Mouse (Mus musculus): ENCODE measurements around the gene Prss22.

Prss22 gene

DNA sequence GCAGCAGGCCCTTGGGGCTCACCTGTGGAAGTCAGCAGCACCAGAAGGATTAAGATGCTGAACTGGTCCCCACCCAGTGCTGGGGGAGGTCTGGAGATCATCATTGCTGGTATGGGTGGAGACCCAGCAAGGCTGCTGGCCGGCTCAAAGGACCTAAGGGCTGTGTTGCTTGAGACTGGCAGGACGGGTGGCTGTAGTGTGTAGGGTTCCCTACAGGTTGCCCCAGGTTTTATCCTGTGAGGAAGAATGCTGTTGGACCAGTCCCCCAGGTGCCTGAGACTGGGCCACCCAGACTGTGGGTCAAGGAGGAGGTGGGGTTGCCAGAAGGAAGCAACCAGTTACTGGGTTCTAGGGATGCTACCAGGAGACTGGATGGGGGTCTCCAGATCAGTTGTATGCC, at the start of gene Prss22:
Gene Prss22, minus strand, starts transcription at position 200 of the 400 bp plus-strand sequence.
- no peak for DNase-seq

DNA sequence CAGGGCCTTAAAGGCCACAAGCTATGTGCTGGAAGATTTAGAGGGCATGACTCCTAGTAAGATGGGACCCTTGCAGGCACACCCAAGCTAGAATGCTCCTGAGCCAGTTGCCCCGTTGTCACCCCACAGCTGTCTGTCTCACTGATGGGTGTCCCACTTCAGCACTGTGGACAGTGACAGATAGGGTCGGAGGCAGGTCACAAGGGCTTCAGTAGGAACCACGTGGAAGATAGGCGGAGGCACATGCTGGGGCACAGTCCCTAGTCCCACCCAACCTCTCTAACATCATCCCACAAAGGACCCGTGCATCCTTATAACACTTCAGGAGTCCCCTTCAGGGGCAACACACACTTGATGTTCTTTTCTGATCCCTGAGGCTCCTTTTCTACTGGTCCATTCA, 48.1 kb upstream of the Prss22 start:
- no peak for DNase-seq

- DNase-seq: no peak
Observed at GRCm38 (mm10) chr17:24045608-24046007, 47.7 kb upstream of the Prss22 start.

- DNase-seq: no peak
Observed at GRCm38 (mm10) chr17:24044482-24044881, 46.6 kb upstream of the Prss22 start.

DNA sequence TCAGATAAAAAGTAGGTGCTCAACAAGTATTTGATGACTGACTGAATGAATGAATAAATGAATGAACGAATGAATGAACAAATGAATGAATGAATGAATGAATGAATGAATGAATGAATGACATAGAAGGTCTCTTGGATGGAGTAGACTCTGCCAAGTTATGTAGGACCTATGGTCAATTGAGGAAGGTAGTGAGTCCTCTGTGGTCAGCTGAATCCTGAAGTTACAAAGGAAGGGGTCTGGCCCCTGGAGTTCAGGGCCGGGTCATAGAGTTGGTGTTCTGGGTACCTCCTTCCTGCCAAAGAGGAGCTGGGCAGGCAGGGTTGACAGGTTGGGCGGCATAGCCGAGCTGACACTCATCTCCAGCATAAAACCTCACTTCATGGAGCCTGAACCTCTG, 39.9 kb upstream of the Prss22 start, which contains the start of gene Prss27:
Gene Prss27, plus strand, starts transcription at position 301 of the 400 bp plus-strand sequence.
- DNase-seq: no peak

DNA sequence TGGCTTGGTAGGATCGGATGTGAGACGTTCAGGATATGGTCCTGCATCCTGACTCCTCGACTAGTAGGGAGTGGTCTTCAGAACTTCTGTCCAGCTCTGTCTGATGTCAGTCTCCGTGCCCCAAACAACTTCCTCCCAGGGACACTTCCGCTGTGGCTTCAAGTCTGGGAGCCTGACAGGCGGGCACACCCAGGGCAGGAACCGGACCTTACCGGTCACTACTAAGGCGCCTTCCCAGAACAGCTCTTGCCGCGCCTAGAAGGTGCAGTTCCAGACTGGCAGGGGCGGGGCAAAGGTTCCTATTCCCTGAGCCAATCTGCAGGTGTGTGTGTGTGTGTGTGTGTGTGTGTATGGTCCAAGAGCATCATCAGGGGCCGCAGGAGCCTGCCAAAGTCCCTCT, 39.5 kb upstream of the Prss22 start:
- peak; percentile 26 for DNase-seq

- no peak for DNase-seq
Observed at GRCm38 (mm10) chr17:24036954-24037353, 39.1 kb upstream of the Prss22 start.

GRCm38 (mm10) chr17:24035087-24035486, 37.2 kb upstream of the Prss22 start:
- DNase-seq: no peak

DNA sequence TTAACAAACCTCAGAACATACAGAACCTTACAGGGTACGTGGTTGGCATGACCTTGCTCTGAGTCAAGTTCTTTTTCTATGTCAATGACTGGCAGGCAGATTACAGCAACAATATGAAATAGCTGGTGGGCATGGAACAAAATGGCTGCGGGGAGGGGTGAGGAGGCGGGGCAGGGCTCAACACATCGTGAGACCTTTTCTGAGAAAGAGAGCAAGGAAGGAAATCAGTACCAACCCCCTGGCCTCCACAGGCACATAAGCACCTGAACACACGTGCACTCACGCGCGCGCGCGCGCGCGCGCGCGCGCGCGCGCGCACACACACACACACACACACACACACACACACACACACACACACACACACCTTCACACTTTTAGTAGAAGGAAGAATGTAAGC, 32.7 kb upstream of the Prss22 start:
- no peak for DNase-seq

DNA sequence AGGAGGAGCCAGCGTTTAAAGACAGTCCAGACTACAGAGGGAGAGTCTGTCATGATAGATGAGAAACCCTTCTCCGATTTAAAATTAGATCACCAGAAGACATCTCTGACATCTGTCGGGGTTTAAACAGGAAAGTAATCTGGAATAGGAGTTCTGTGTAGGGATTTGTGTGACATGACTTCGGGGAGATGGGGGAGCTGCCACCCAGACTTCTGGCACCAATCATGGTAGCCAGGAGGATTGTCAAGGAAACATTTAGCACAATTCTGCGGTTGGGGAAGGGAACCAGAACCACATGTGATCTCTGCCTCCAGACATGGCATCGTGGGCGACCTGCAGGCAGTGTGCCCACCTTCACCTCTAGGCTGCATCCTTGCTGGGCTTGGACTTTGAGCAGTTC, 31.6 kb upstream of the Prss22 start:
- no peak for DNase-seq

GRCm38 (mm10) chr17:24021375-24022199, 23.7 kb upstream of the Prss22 start:
- peak; percentile 49 for DNase-seq

- peak; percentile 78 for DNase-seq
Observed at GRCm38 (mm10) chr17:24020696-24021095, 22.8 kb upstream of the Prss22 start.

DNA sequence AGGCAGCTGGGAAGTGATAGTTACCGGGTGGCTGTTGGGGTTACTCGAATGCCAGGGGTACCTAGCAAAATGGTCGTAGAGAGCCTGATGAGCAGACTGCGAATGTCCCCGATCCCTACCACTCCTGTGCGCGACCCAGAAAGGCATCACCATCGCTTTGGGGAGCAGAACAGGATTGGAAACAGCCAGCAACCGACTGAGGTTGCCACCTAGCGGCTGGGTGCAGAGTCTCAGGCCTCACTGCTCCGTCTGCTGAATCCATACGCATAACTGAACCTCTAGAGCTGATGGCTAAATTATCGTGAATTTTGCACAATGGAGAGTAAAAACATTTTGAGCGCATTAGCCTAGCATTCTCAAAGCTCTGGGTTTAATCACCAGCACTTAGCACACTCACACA, 17.8 kb upstream of the Prss22 start:
- peak; percentile 58 for DNase-seq

- no peak for DNase-seq
Observed at GRCm38 (mm10) chr17:24014433-24014965, 16.6 kb upstream of the Prss22 start.

GRCm38 (mm10) chr17:24012921-24013320, 15.0 kb upstream of the Prss22 start:
- no peak for DNase-seq

DNA sequence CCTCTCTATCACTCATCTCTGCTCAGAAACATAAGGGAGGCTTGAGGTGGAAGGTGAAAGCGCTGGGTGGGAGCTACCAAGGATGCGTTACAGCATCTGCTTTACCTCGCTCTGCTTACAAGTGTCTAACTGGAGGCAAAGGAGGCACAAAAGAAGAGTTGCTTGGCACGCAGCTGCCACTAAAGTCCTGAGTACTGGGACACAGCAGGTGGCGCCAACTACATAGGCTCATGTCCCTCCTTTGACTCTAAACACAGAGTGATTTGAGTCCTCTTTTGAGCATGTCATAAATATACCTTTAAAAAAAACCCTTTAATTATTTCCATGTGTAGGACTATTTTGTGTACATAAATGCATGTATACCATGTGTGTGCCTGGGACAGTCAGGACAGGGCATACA, 11.7 kb upstream of the Prss22 start:
- peak; percentile 38 for DNase-seq

GRCm38 (mm10) chr17:24008105-24008504, 10.2 kb upstream of the Prss22 start:
- DNase-seq: no peak

DNA sequence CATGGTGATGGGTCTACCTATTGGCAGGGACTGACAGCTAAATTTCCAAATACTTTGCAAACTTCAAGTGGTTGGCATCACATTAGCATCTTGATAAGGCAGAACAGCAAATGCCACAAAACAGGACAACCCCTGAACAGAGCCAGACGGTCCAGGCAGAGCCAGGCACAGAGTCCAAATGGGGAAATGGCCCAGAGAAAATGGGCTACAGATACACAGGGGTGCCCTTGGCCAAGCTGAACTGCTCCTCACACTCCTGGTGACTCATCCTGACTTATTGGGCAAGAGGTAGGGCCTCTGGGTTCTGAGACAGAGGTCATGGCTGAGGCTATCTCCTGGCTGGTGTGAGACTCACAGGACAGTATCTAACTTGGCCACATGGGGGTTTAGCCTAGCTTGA, 9.5 kb upstream of the Prss22 start:
- DNase-seq: peak; percentile 70

GRCm38 (mm10) chr17:24006930-24007329, 9.0 kb upstream of the Prss22 start:
- no peak for DNase-seq

GRCm38 (mm10) chr17:24005049-24005448, 7.1 kb upstream of the Prss22 start:
- no peak for DNase-seq

- DNase-seq: no peak
Observed at GRCm38 (mm10) chr17:24004071-24004665, 6.3 kb upstream of the Prss22 start.

DNA sequence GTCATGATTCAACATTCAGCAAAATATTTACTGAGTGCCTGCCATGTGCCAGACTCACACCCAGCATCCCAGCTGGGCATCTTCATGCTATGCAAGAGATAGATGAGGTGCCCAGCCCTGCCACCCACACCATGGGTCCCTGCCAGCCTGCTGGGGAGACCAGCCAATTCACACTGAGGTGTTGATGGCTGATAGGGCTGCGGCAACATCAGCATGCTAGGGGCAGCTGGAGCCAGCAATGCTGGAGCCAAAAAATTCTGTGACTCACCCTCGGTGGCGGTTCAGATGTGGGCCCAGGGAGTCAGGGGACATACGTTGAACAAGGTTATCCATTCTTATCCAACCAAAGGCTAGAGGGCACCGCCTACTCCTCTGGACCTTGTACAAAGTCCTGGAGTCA, 2.5 kb upstream of the Prss22 start:
- no peak for DNase-seq

DNA sequence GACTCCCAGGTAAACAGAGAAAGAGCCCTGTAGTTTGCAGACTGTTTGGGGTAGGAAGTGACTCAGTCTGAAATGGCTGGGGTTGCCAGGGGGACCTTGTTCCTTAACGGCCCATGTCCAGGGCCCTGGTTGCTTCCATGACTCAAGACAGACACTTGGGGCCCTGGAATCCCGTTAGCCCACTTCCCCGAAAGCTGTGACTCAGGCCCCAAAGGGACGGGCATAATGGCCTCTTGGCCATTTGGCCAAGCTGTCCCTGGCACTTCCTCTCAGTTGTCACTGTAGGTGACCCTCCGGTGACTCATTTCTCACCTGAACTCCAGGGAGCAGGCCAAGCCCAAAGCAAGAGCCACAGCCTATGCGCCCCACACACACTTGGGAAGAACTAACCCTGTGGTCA, 483 bp upstream of the Prss22 start:
- DNase-seq: no peak

DNA sequence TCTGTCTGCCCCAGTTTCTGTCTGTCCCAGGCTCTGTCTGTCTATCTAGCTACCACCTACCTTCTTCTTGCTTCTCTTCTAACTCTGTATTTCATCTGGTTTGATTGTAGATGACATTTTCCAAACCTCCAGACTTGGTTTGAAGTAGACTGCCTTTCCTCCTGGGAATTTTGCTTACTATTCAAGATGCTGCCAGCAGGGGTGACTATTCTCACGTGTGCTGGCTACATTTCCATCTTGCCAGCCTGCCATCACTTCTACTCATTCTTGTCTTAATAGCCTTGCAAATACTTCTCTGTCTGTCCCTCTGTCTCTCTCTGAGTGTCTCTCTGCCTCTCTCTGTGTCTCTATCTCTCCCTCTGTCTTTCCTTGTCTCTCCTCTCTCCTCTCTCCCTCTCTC, 2.5 kb downstream of the Prss22 start:
- DNase-seq: no peak

All from lung, postnatal 36 days (tissue).